Comparison of ENCODE assay signal across 10 mouse cellular contexts in the genomic region with DNA sequence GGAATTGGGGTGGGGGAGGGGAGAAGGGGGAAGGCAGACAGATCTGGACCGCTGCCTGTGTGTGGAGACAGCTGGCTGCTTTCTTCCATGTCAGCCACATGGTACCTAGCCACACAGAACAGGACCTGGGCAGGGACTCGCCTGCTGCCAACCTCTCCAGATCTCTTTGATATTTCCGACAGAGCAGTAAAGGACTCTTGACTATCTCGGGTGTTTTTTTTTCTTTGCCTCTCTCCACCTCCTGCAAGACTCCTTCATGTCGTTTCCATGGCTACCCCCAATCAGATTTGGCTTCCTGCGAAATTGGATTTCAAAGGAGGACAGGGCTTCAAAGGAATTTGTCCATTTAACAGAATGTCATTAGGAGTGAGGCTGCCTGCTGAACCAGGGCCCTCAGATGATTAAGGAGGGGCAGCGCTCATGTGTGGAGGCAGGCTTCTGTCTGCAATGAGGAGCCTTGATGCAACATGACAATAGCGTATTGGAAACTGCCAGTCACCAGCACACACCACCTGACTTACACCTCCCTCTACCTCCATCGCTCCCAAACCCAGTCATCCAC. TPM values are rescaled to one million over a fixed set of nuclear protein-coding genes. Genes with fewer than 3 reads are reported as not detected.
A peak's percentile ranks its signal among the peaks of the same experiment; 100 is the strongest.
DNase-seq lines count a peak whose midpoint lies in the region; ATAC-seq lines count a peak whose summit lies in the region.
"Had no signal": no experiment of that assay in that cellular context is flagged by ENCODE, and none has a peak within 500 bp of the region (broad histone marks: within the 10 kb centered on the region; RNA-seq: fewer than 3 reads in every experiment).

No protein-coding gene starts in this region.

- H3K9ac ChIP-seq in kidney, embryonic 16.5 days (replicated peaks; ENCODE audit: low read length), result no peak overlapping the region
- H3K9ac ChIP-seq in forebrain, embryonic 14.5 days (ENCODE audit: low read length), result no peak overlapping the region

- H3K27me3 ChIP-seq in kidney, embryonic 16.5 days (ENCODE audit: insufficient read depth, low read length), result peaks cover 23% of the 10 kb centered on the region
- H3K27me3 ChIP-seq in forebrain, embryonic 14.5 days (replicated peaks; ENCODE audit: control insufficient read depth, insufficient read depth, low read length), result peaks cover 2% of the 10 kb centered on the region; the same call in 1 of the 2 replicates

- no peaks in the 10 kb centered on the region for H3K9me3 ChIP-seq in kidney, embryonic 16.5 days (ENCODE audit: low read length)
- no peaks in the 10 kb centered on the region for H3K9me3 ChIP-seq in forebrain, embryonic 14.5 days (replicated peaks; ENCODE audit: control insufficient read depth, low read length)
- H3K9me3 ChIP-seq: megakaryocyte, embryonic 14.5 days had no signal

- no peaks in the 10 kb centered on the region for H3K36me3 ChIP-seq in kidney, embryonic 16.5 days (ENCODE audit: insufficient read depth, low read length)
- H3K36me3 ChIP-seq in forebrain, embryonic 14.5 days (ENCODE audit: control insufficient read depth, insufficient read depth, low read length), result no peaks in the 10 kb centered on the region

- 8% methylated on average over 9 of the region's 9 CpGs for WGBS in kidney, embryonic 16.5 days
- 2% methylated on average over 9 of the region's 9 CpGs for WGBS in forebrain, embryonic 14.5 days

- ATAC-seq in kidney, embryonic 16.5 days (ENCODE audit: low FRiP score, low TSS enrichment), result peak; percentile 43
- ATAC-seq in forebrain, embryonic 14.5 days, result peak; percentile 72
- no peak for ATAC-seq in megakaryocyte progenitor cell, adult 5-6 weeks (replicated peaks; ENCODE audit: poor library complexity)
- no peak for ATAC-seq in megakaryocyte, adult 5-6 weeks (ENCODE audit: poor library complexity, severe bottlenecking)

- no peak overlapping the region for H3K27ac ChIP-seq in kidney, embryonic 16.5 days (ENCODE audit: low read length)
- H3K27ac ChIP-seq in forebrain, embryonic 14.5 days (ENCODE audit: low read depth, low read length), result peak overlapping the region; percentile 83

- no peak overlapping the region for H3K4me2 ChIP-seq in kidney, embryonic 16.5 days (replicated peaks; ENCODE audit: low read depth, low read length)
- H3K4me2 ChIP-seq in forebrain, embryonic 14.5 days (ENCODE audit: low read length), result peak overlapping the region; percentile 21

- no peak for DNase-seq in kidney, postnatal 14 days
- DNase-seq in brain, adult 2 months (ENCODE audit: low read depth, low spot score), result peak; percentile 82
- peak; percentile 91 for DNase-seq in forebrain, embryonic 14.5 days (ENCODE audit: low spot score)
- peak; percentile 49 for DNase-seq in mesoderm, embryonic 11.5 days (ENCODE audit: low read depth, low spot score)
- DNase-seq in kidney, adult 18-20 months, result no peak
- DNase-seq: kidney, postnatal 10 days had no signal

- peaks cover 33% of the 10 kb centered on the region for H3K4me1 ChIP-seq in kidney, embryonic 16.5 days (ENCODE audit: insufficient read depth, low read length)
- H3K4me1 ChIP-seq in forebrain, embryonic 14.5 days (ENCODE audit: control insufficient read depth, insufficient read depth, low read length), result peaks cover 35% of the 10 kb centered on the region
- H3K4me1 ChIP-seq: megakaryocyte, embryonic 14.5 days had no signal

- no peak overlapping the region for H3K4me3 ChIP-seq in kidney, embryonic 16.5 days (ENCODE audit: low read length)
- H3K4me3 ChIP-seq in forebrain, embryonic 14.5 days (ENCODE audit: low read depth, low read length), result no peak overlapping the region
- H3K4me3 ChIP-seq: megakaryocyte, embryonic 14.5 days had no signal

RNA-seq across cellular contexts. Expression of gene Skap1, which starts 2.1 kb away (rescaled TPM):
- polyA plus RNA-seq in kidney, embryonic 16.5 days (2015; fragmentation: Nextera tagmentation; extraction: Ambion mirVana), result 10.1 and 12.3 TPM in 2 replicates
- polyA plus RNA-seq in forebrain, embryonic 14.5 days (2014; fragmentation: Nextera tagmentation; extraction: Ambion mirVana), result 2.4 and 2.8 TPM in 2 replicates
- 0.32 TPM in 1 of 2 replicates, not detected in the other for total RNA-seq in megakaryocyte progenitor cell, adult 5-6 weeks (2015)
- total RNA-seq in megakaryocyte progenitor cell, adult 5-6 weeks (2017), result 0.46 TPM in 1 of 2 replicates, not detected in the other
- total RNA-seq in megakaryocyte, adult 5-6 weeks (2015), result 5.2 and 8.5 TPM in 2 replicates
- 3.8 and 5.0 TPM in 2 replicates for total RNA-seq in megakaryocyte, adult 5-6 weeks (2017)

Comparison
In these comparisons a context has a peak if more than half of its experiments do, and no peak if none do; other contexts are left out.
1. ATAC-seq: peak in kidney, embryonic 16.5 days (single experiment) and forebrain, embryonic 14.5 days (single experiment); none in megakaryocyte progenitor cell, adult 5-6 weeks (single experiment) and megakaryocyte, adult 5-6 weeks (single experiment).
2. DNase-seq: peak in brain, adult 2 months (single experiment), forebrain, embryonic 14.5 days (single experiment) and mesoderm, embryonic 11.5 days (single experiment); none in kidney, postnatal 14 days (single experiment) and kidney, adult 18-20 months (single experiment).